Mouse (Mus musculus) C2C12 (cell line): ENCODE measurements around the gene Hoxb5. TPM values are rescaled to one million over a fixed set of nuclear protein-coding genes. Genes with fewer than 3 reads are reported as not detected.

Source experiments
- H3K27me3 ChIP-seq: one replicate; pipeline ENCODE4 v1.6.1; 2011; ENCODE audit not compliant: control insufficient read depth, insufficient read depth, insufficient read length
- H3K36me3 ChIP-seq: one replicate; pipeline ENCODE4 v1.6.1; 2011; ENCODE audit not compliant: control insufficient read depth, insufficient read depth
- H3K4me3 ChIP-seq: one replicate; pipeline ENCODE4 v1.5.1; 2011; ENCODE audit warnings: mild to moderate bottlenecking, control low read depth; ENCODE audit not compliant: poor library complexity, insufficient read depth, severe bottlenecking
- H3K79me2 ChIP-seq: one replicate; pipeline ENCODE4 v1.6.1; 2011; ENCODE audit not compliant: control insufficient read depth, insufficient read depth
- H3K79me3 ChIP-seq: one replicate; pipeline ENCODE4 v1.6.1; 2011; ENCODE audit warnings: low read depth, control low read depth
- H3ac ChIP-seq: one replicate; pipeline ENCODE3; 2011; ENCODE audit warnings: low read depth; ENCODE audit not compliant: control insufficient read depth, insufficient read length
- CEBPB ChIP-seq: IDR thresholded peaks from one replicate; pipeline ENCODE4 v1.6.1; 2011; ENCODE audit warnings: low read depth, mild to moderate bottlenecking, control low read depth, moderate library complexity
- CTCF ChIP-seq: IDR thresholded peaks from one replicate; pipeline ENCODE4 v1.5.1; 2011; ENCODE audit not compliant: control insufficient read depth, insufficient read depth, insufficient read length
- FOSL1 ChIP-seq: IDR thresholded peaks from one replicate; pipeline ENCODE4 v1.8.0; 2011; ENCODE audit warnings: mild to moderate bottlenecking, low read length; ENCODE audit not compliant: poor library complexity, insufficient read depth, severe bottlenecking
- MAX ChIP-seq: IDR thresholded peaks from one replicate; pipeline ENCODE4 v1.6.1; 2011; ENCODE audit warnings: mild to moderate bottlenecking, control low read depth
- MYOD1 ChIP-seq: IDR thresholded peaks from one replicate; pipeline ENCODE4 v1.6.1; 2011; ENCODE audit warnings: low read depth; ENCODE audit not compliant: control insufficient read depth, insufficient read length
- MYOG ChIP-seq: IDR thresholded peaks from one replicate; pipeline ENCODE4 v1.6.1; 2011; ENCODE audit not compliant: control insufficient read depth, insufficient read length; ENCODE audit errors: extremely low read depth
- USF1 ChIP-seq: IDR thresholded peaks from one replicate; pipeline ENCODE4 v1.6.1; 2011; ENCODE audit warnings: low read depth, mild to moderate bottlenecking, control low read depth, moderate library complexity
- microRNA-seq: library from miRNA; unstranded; fragments of <30 nt; microRNA quantifications from one replicate; pipeline ENCODE4, GENCODE M21; 2019; ENCODE audit warnings: borderline microRNAs expressed
- polyA plus RNA-seq: library from polyadenylated mRNA; unstranded; fragments of >200 nt; fragmentation: generic; extraction: Trizol; gene quantifications from one replicate; pipeline ENCODE4 v1.2.1, GENCODE M21; 2012; ENCODE audit warnings: missing spikeins

Hoxb5 gene
- polyA plus RNA-seq, 1 experiment = not detected

DNA sequence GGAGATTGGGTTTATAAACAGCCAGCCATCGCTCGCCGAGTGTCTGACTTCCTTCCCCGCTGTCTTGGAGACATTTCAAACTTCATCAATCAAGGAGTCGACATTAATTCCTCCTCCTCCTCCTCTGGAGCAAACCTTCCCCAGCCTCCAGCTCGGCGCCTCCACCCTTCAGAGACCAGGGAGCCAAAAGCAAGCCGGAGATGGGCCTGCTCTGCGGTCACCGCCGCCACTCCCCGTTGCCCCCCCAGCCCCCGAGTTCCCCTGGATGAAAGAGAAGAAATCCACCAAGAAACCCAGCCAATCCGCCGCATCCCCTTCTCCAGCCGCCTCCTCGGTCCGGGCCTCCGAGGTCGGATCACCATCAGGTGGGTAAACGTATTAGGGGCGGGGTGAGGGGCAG, 48.7 kb downstream of the Hoxb5 start:
- H3ac ChIP-seq = no peak overlapping the region
- H3K79me3 ChIP-seq = no peaks in the 10 kb centered on the region
- H3K27me3 ChIP-seq = peaks cover 66% of the 10 kb centered on the region
- H3K36me3 ChIP-seq = no peaks in the 10 kb centered on the region
- H3K79me2 ChIP-seq = no peaks in the 10 kb centered on the region
- TF ChIP-seq CEBPB = no peak
- TF ChIP-seq FOSL1 = no peak
- TF ChIP-seq MAX = no peak
- H3K4me3 ChIP-seq = no peak overlapping the region

DNA sequence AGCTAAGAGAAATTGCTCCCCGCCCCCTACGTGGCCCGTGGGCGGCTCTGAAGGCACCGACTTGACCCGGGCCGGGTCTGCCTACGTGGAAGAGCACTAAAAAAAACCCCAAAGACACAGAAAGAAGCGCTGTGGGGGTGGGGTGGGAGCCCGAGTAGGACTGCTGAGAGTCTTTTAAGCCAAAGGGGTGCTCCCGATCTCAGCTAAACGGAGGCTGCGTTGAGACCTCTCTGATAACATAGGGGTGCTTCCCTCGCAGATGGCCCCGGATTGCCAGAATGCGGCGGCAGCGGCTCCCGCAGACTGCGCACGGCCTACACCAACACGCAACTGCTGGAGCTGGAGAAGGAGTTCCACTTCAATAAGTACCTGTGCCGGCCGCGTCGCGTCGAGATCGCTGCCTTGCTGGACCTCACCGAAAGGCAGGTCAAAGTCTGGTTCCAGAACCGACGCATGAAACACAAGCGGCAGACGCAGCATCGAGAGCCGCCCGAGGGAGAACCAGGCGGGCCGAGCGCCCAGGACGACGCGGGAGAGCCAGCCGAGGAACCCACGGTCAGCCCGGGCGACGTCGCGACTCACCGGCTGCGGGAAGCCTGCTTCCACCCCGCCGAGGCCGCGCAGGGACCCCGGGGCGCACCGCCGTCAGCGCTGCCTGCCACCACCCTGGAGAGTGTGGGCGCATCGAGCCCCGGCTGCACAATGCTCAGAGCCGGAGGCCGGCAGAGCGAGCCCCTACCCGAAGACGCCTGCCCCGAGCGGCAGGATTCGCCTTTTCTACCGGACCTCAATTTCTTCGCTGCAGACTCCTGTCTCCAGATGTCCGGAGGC, 49.8 kb downstream of the Hoxb5 start:
- Histone ChIP-seq H3K27me3 (peaks cover 63% of the 10 kb centered on the region), H3K4me3 (no peak overlapping the region), H3ac (no peak overlapping the region), H3K79me3 (no peaks in the 10 kb centered on the region), H3K79me2 (no peaks in the 10 kb centered on the region), H3K36me3 (no peaks in the 10 kb centered on the region)
- no peak for TF ChIP-seq CTCF
- TF ChIP-seq USF1 = no peak

DNA sequence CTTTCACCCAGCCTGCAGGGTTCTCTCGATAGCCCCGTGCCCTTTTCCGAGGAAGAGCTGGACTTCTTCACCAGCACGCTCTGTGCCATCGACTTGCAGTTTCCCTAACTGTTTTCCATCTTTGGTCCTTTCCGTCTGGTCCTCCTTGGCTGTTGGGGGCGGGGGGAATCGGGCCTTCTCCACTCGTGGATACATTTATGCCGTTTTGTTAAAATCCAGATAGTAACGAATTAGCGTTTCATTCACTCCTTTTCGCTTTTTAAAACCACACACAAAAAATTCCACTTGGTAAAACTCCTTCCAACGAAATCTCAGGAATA, 50.3 kb downstream of the Hoxb5 start:
- Histone ChIP-seq H3K27me3 (peaks cover 57% of the 10 kb centered on the region), H3K36me3 (no peaks in the 10 kb centered on the region), H3ac (no peak overlapping the region), H3K4me3 (no peak overlapping the region), H3K79me2 (no peaks in the 10 kb centered on the region), H3K79me3 (no peaks in the 10 kb centered on the region)
- TF ChIP-seq USF1 = no peak
- TF ChIP-seq CTCF = no peak
- no peak for TF ChIP-seq MAX
- no peak for TF ChIP-seq CEBPB
- no peak for TF ChIP-seq FOSL1
- TF ChIP-seq MYOG = no peak
- TF ChIP-seq MYOD1 = no peak

DNA sequence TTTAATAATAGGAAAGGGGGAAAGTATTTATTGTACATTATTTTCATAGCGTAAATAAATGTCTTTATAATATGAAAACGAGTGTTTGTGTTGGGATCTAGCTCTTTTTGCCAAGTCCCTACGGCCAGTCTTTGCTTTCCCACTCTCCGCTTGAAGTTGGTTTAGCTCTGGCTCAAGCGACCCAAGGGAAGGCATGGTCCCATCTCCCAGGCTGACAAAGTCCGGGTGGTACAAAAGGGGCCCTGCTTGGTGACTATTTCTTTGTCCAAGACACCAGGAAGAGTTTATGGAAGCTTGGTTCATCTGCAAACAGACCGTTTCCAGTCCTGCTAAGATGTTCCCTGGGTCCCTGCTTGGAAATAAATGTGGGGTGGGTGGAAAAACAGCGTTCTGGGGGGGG, 50.8 kb downstream of the Hoxb5 start:
- H3K36me3 ChIP-seq = no peaks in the 10 kb centered on the region
- no peak overlapping the region for H3ac ChIP-seq
- H3K79me3 ChIP-seq = no peaks in the 10 kb centered on the region
- no peak for TF ChIP-seq MYOG
- no peak for TF ChIP-seq USF1
- no peak for TF ChIP-seq CEBPB
- no peak for TF ChIP-seq FOSL1
- TF ChIP-seq CTCF = no peak
- no peak for TF ChIP-seq MAX
- TF ChIP-seq MYOD1 = no peak
- H3K79me2 ChIP-seq = no peaks in the 10 kb centered on the region
- peaks cover 56% of the 10 kb centered on the region for H3K27me3 ChIP-seq
- H3K4me3 ChIP-seq = no peak overlapping the region

GRCm38 (mm10) chr11:96354376-96354775, 51.2 kb downstream of the Hoxb5 start:
- TF ChIP-seq FOSL1 (no peak), USF1 (no peak), MAX (no peak), MYOD1 (no peak)
- no peak overlapping the region for H3K4me3 ChIP-seq
- no peaks in the 10 kb centered on the region for H3K79me2 ChIP-seq
- no peaks in the 10 kb centered on the region for H3K79me3 ChIP-seq
- peaks cover 56% of the 10 kb centered on the region for H3K27me3 ChIP-seq
- H3ac ChIP-seq = no peak overlapping the region
- H3K36me3 ChIP-seq = no peaks in the 10 kb centered on the region

- Histone ChIP-seq H3K27me3 (peaks cover 53% of the 10 kb centered on the region), H3K4me3 (no peak overlapping the region), H3ac (no peak overlapping the region), H3K79me2 (no peaks in the 10 kb centered on the region), H3K79me3 (no peaks in the 10 kb centered on the region), H3K36me3 (no peaks in the 10 kb centered on the region)
- TF ChIP-seq USF1 (no peak), CEBPB (no peak), CTCF (no peak), MYOD1 (no peak), MAX (no peak), MYOG (no peak), FOSL1 (no peak)
Observed at GRCm38 (mm10) chr11:96354801-96355311, 51.7 kb downstream of the Hoxb5 start.

Small RNA genes within 50 kb of the gene (microRNA-seq; reads per million reads assigned to microRNA genes)
- 16.4 reads per million, percentile 62 among the genes with 10 or more reads in this experiment for gene Mir10a
- 10.7 reads per million, percentile 60 among the genes with 10 or more reads in this experiment for gene Mir196a-1

Other genes with a start within 250 kb of the Hoxb5 start
- 73.0 TPM for gene Ube2z, start 237.9 kb upstream of the Hoxb5 start, polyA plus RNA-seq
- 857 TPM for gene Atp5g1, start 227.7 kb upstream of the Hoxb5 start, polyA plus RNA-seq
- gene Calcoco2, start 191.4 kb upstream of the Hoxb5 start, polyA plus RNA-seq = 0.02 TPM
- 0.01 TPM for gene Ttll6, start 169.6 kb upstream of the Hoxb5 start, polyA plus RNA-seq
- 0.09 TPM for gene Hoxb13, start 109.0 kb upstream of the Hoxb5 start, polyA plus RNA-seq
- not detected for gene Hoxb9, start 31.9 kb upstream of the Hoxb5 start, polyA plus RNA-seq
- 0.02 TPM for gene Hoxb8, start 21.4 kb upstream of the Hoxb5 start, polyA plus RNA-seq
- 0.04 TPM for gene Hoxb7, start 16.7 kb upstream of the Hoxb5 start, polyA plus RNA-seq
- 0.05 TPM for gene Hoxb6, start 10.9 kb upstream of the Hoxb5 start, polyA plus RNA-seq
- gene Hoxb4, start 14.9 kb downstream of the Hoxb5 start, polyA plus RNA-seq = 0.02 TPM
- gene Hoxb3, start 20.0 kb downstream of the Hoxb5 start, polyA plus RNA-seq = not detected
- gene Hoxb2, start 47.2 kb downstream of the Hoxb5 start, polyA plus RNA-seq = not detected
- not detected for gene Hoxb1, start 62.4 kb downstream of the Hoxb5 start, polyA plus RNA-seq
- gene Skap1, start 161.3 kb downstream of the Hoxb5 start, polyA plus RNA-seq = 0.04 TPM